Mouse (Mus musculus): ENCODE results near the gene Fat3.

DNA sequence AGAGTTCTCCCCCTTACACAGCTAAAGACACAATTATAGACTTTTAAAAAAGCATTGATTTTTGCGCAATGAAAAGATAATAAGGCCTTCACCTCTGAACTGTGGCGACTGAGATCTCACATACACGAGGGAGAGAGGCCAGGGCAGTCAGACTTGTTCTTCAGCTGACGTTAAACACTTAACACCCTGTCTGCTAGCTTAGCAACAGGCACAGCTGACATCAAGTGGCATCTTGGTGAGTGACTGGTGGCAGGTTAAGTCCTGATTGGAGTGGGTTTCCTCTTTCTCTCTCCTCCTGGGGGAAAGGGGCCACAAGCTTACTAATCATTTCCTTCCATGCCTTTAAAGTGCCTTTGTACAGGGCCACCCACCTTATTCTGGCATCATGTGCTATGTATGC is 631.1 kb downstream of the Fat3 start:
- no peak for TF ChIP-seq CTCF (IDR thresholded peaks at IDR 0.05; ENCODE audit: borderline replicate concordance, control insufficient read depth, extremely low read depth, insufficient read depth, low read length, poor library complexity)
- no peak for TF ChIP-seq POLR2A (IDR thresholded peaks at IDR 0.05; ENCODE audit: control insufficient read depth, extremely low read depth, insufficient read depth, low read length, poor library complexity)

Measured in thymus, adult 2 months (tissue).